Mouse (Mus musculus) megakaryocyte, embryonic 14.5 days (primary cell): ENCODE measurements at regions not wholly inside any gene's neighbourhood (a gene's known extent, or its start where the extent isn't known, plus 50 kb on each side); places are given as distances from the start of the nearest gene placed in this dataset.

ENCODE experiments used
- H3K27me3 ChIP-seq: replicated peaks from 2 replicates; pipeline ENCODE3; 2012; ENCODE audit warnings: inconsistent platforms
- H3K36me3 ChIP-seq: replicated peaks from 2 replicates; pipeline ENCODE3; 2012; ENCODE audit warnings: low read length, inconsistent platforms, mixed read lengths
- H3K4me1 ChIP-seq: 2 replicates; pipeline ENCODE4 v1.6.1; 2012; ENCODE audit warnings: inconsistent platforms
- H3K4me3 ChIP-seq: replicated peaks from 2 replicates; pipeline ENCODE3; 2012; ENCODE audit warnings: moderate library complexity, mild to moderate bottlenecking, inconsistent platforms
- H3K9me3 ChIP-seq: 2 replicates; pipeline ENCODE4 v1.6.1; 2012; ENCODE audit warnings: inconsistent platforms
- FLI1 ChIP-seq: IDR thresholded peaks from 2 replicates; pipeline ENCODE4 v1.6.1; 2012; ENCODE audit warnings: low read length, inconsistent platforms, mixed read lengths
- GATA1 ChIP-seq: IDR thresholded peaks from 3 replicates; pipeline ENCODE4 v1.6.1; 2012; ENCODE audit warnings: mixed read lengths, low read length, inconsistent platforms, borderline replicate concordance

DNA sequence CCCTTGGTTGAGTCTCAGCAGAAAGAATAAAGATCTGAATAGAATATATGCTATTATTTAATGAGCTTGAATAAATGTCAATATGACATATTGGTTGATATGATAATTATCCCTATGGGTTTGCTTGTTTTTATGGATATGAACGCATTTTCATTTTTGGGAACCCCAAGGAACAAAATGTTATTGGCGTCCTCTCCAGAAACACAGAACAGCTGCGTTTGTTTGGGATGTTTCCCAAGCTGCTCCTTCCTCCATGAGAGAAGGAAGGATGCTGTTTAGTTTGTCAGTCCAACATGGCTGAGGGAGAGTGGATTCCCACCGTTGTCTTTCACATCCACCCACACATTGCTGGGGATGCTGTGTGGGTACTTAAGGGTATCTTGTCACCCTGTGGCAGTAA is 89.9 kb upstream of the Osmr start:
- H3K27me3 ChIP-seq = peaks cover 25% of the 10 kb centered on the region
- no peaks in the 10 kb centered on the region for H3K4me1 ChIP-seq
- H3K36me3 ChIP-seq = no peaks in the 10 kb centered on the region
- H3K9me3 ChIP-seq = 0 out of 2 replicates have a peak, but pooled peaks cover 3% of the 10 kb centered on the region
- no peak for TF ChIP-seq GATA1
- TF ChIP-seq FLI1 = no peak
- H3K4me3 ChIP-seq = no peak overlapping the region

DNA sequence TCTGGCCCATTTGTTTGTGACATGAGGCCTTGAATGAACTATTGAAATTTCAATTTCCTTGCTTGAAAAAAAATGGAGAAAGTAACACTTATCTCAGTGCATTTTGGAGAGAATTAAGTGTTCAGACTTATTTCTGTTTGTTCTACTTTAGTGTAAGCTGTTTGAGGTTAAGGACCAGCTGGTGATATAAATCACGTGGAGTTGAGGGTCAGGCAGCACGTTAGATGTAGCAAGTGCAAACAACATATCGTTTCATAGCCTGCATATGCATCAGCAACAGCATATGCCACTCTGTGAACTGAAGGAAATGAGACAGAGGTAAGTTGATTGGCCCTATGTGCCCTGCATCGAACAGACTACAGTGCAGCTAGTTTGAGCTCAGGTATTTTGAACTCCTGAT is 90.7 kb upstream of the Osmr start:
- H3K9me3 ChIP-seq = 0 out of 2 replicates have a peak, but pooled peaks cover 3% of the 10 kb centered on the region
- H3K4me1 ChIP-seq = no peaks in the 10 kb centered on the region
- TF ChIP-seq FLI1 = no peak
- no peak for TF ChIP-seq GATA1
- peaks cover 25% of the 10 kb centered on the region for H3K27me3 ChIP-seq
- no peaks in the 10 kb centered on the region for H3K36me3 ChIP-seq
- no peak overlapping the region for H3K4me3 ChIP-seq

DNA sequence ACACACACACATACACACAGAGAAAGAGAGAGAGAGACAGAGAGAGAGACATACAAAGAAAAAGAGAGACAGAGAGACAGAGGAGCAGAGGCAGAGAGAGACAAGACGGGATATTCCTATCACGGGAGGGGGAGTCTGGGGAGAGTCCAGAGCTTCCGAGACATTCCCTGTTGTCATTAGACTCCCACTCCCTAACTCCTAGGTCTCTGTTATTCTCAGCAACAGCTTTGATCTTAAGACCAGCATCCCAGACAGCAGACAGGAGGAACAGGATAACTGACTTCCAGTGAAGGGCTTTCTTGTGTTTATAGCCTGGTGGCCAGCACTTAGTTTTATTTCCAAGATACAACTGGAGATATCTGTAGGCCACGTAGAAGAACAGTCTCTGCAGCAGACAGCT is 99.6 kb upstream of the Osmr start:
- no peaks in the 10 kb centered on the region for H3K36me3 ChIP-seq
- TF ChIP-seq FLI1 (no peak), GATA1 (no peak)
- H3K9me3 ChIP-seq = no peaks in the 10 kb centered on the region
- H3K4me1 ChIP-seq = no peaks in the 10 kb centered on the region
- peaks cover 31% of the 10 kb centered on the region for H3K27me3 ChIP-seq
- no peak overlapping the region for H3K4me3 ChIP-seq

DNA sequence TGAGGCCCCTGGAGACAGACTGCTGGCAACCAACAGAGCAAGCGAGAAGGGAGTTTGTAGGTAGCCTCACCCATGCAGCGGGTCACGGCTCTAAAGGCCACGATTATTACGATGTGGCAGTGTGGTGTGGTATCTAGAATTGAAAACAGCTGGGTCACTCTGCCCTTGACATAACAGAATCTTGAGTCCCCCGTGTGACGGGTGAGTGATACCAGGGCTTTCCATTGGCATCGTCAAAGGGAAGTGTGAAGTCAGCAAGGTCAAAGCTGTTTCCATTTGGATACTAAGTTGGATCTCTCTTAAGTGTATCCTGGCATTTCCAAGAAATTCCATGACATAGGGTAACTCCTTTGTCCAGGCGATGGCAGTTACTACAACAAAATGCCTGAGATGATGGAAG is 106.7 kb upstream of the Osmr start:
- Histone ChIP-seq H3K36me3 (no peaks in the 10 kb centered on the region), H3K9me3 (0 out of 2 replicates have a peak, but pooled peaks cover 3% of the 10 kb centered on the region)
- TF ChIP-seq GATA1 = no peak
- TF ChIP-seq FLI1 = no peak

DNA sequence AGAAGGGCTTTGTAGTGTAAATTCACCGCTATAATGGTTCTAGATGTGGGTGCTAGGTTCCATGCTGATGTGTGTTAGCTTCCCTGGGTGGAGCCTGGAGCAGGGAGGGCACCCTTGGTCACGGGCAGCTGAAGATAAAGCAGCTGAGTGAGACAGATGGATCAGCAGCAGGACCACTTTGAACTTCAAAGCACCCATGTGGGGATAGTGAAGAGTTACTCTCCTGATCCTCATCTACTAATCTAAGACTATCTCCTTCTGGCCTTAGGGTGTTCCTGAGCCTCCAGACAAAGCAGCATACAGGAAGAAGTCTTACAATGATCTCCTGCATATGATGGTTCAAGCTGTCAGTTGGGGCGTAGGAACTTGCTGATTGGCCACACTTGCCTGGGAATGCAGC is 107.1 kb upstream of the Lifr start:
- Histone ChIP-seq H3K4me1 (peaks cover 5% of the 10 kb centered on the region; the same call in 1 of the 2 replicates), H3K4me3 (no peak overlapping the region), H3K9me3 (0 out of 2 replicates have a peak, but pooled peaks cover 4% of the 10 kb centered on the region), H3K27me3 (peaks cover 38% of the 10 kb centered on the region), H3K36me3 (no peaks in the 10 kb centered on the region)
- TF ChIP-seq GATA1 (no peak), FLI1 (no peak)

More for the DNA sequence above, 106.7 kb upstream of the Osmr start:
- no peak overlapping the region for H3K4me3 ChIP-seq
- H3K27me3 ChIP-seq = peaks cover 47% of the 10 kb centered on the region
- peaks cover 5% of the 10 kb centered on the region; the same call in 1 of the 2 replicates for H3K4me1 ChIP-seq

DNA sequence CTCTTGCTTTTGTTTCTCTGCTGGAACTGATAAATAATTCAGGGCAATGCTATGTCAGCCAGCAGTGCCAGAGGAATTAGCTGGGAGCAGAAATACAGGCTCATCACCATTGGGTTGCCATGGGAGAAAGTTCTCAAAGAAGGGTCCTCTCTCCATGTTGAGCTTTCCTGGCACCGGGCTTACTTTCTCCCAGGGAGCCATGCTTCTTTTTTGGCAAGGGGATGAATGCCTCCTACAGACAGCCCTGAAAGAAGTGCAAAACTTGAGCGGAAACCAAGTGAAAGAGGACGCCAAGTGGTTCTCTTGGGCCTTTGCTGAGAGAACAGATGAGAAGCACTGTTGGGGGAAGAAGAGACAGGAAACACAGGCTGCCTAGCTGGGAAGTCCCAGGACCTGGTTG is 102.2 kb upstream of the Lifr start:
- H3K9me3 ChIP-seq = 0 out of 2 replicates have a peak, but pooled peaks cover 4% of the 10 kb centered on the region
- no peaks in the 10 kb centered on the region for H3K36me3 ChIP-seq
- peaks cover 22% of the 10 kb centered on the region for H3K4me1 ChIP-seq
- H3K27me3 ChIP-seq = peaks cover 22% of the 10 kb centered on the region
- no peak overlapping the region for H3K4me3 ChIP-seq
- no peak for TF ChIP-seq FLI1
- TF ChIP-seq GATA1 = no peak

DNA sequence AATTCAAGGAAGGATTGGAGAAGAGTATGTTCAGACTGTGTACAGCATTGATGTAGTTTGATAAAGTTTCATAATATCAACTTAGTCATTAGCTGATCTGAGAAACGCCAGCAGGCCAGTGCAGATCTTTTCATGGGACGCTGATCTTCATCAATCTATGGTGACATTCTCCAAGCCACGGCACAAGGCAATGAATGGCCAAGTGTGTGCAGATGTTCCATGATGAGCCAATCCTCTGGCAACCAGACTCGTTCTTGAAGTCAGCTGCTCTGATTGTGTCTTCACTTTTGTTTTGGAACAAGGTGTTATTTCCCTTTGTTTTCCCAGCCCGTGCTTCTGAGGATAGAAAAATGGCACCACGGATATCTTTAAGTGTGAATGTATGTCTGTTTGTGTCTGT is 101.3 kb upstream of the Lifr start:
- TF ChIP-seq FLI1 (no peak), GATA1 (no peak)
- peaks cover 20% of the 10 kb centered on the region for H3K27me3 ChIP-seq

DNA sequence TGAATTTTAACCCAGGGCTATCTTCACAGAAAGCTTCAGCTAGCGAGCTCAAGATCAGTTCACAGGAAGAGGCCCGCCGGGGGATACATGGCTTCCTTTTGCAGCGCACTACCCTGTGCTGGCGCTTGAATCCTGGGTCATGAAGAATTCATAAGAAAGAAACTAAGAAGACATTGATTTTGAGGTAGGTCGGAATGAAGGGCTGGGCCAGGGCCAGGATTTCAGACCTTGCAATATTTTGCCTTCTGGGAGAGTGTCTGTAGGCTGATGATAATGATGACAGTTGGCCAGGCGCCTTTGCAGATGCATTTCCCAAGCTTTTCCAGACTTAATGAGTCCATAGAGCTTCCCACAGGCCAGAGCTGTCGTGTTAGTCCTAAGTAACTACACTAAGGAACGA is 97.2 kb upstream of the Lifr start:
- Histone ChIP-seq H3K9me3 (no peaks in the 10 kb centered on the region), H3K27me3 (peaks cover 17% of the 10 kb centered on the region), H3K4me1 (peaks cover 28% of the 10 kb centered on the region), H3K4me3 (no peak overlapping the region), H3K36me3 (no peaks in the 10 kb centered on the region)
- TF ChIP-seq GATA1 (no peak), FLI1 (no peak)

More for the DNA sequence above, 101.3 kb upstream of the Lifr start:
- 0 out of 2 replicates have a peak, but pooled peaks cover 4% of the 10 kb centered on the region for H3K9me3 ChIP-seq
- no peak overlapping the region for H3K4me3 ChIP-seq
- H3K36me3 ChIP-seq = no peaks in the 10 kb centered on the region
- peaks cover 25% of the 10 kb centered on the region for H3K4me1 ChIP-seq

DNA sequence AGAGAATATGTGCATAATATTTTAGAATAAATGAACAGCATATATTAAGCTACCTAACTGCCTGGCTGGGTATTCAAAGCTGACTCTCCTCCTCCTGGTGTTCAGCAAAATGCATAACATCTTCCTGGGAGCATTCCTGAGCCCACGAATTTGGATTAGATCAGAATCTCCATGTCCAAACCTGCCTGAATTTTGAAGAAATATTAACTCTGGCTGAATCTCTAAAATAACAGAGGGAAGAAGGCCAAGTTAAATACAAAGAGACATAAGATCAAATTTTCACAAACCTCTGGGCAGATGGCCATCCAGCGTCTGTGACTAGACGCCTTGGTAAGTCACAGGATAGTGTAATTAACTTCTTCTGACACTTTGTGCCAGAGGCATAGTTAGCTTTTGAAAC is 95.2 kb upstream of the Lifr start:
- H3K9me3 ChIP-seq = no peaks in the 10 kb centered on the region
- H3K4me3 ChIP-seq = no peak overlapping the region
- H3K36me3 ChIP-seq = no peaks in the 10 kb centered on the region
- H3K4me1 ChIP-seq = peaks cover 25% of the 10 kb centered on the region
- peaks cover 25% of the 10 kb centered on the region for H3K27me3 ChIP-seq
- no peak for TF ChIP-seq FLI1
- no peak for TF ChIP-seq GATA1

DNA sequence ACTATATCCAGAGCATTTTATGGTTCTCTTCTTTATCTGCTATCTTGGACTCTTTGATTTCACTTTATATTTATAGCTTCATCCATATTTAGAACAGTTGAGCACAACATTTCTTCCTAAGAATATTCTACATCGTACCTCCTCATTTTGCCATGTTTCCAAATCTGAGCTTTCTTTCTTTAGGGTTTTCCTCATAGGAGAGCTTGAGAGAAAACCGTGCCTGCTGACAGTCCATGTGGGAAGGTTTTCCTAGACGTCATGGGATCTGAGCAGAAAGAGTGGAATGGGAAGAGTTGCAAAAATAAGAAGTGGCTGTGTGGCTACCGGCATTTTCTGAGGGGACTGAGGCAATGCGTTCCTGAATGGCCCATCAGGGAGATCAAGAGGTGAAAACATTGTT is 92.5 kb upstream of the Lifr start:
- Histone ChIP-seq H3K4me1 (peaks cover 11% of the 10 kb centered on the region), H3K9me3 (no peaks in the 10 kb centered on the region), H3K4me3 (no peak overlapping the region), H3K27me3 (peaks cover 36% of the 10 kb centered on the region), H3K36me3 (no peaks in the 10 kb centered on the region)
- TF ChIP-seq GATA1 (no peak), FLI1 (no peak)
